Mouse (Mus musculus) yolk sac, embryonic 10.5 days (tissue): ENCODE data around the gene Ppp3ca.

ENCODE experiments used
- DNase-seq: peaks from one replicate; pipeline ENCODE4 v3.0.0-alpha.2; 2017; ENCODE audit warnings: low spot score

Ppp3ca gene

DNA sequence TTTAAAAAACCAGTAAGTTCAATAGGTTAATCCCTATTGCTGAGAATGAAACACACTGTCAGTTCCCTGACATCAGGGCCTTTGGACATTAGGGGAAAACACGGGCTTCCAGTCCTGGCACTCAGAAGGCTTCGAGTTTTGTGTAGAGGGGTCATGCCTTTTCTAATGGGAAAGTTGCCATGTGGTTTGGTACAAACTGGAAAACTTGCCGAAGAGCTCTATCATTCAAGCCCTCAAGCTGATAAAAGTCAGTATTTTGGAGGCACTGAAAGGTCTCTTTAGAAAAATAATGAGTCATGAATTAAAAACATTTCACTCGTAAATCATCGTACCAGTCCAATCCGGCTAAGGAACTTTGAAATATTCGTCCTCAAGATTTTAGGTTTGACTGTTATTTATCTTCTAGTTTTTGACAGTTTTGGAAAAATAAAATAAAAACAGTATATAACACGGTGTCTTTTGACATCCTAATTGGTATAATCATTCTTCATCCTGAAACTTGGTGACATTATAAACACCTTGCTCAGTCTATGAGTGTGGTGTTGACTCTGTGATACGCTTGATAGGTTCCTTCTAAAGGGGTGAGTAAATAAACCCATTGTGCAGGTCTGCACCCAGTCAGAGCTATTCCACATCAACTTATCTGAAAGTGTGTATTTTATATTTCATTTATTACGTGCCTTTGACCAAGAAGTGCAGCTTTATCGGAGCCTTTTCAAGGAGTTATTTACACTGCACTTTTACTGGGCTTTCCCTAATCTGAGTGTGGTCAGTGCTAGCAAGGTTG, 192.3 kb downstream of the Ppp3ca start:
- DNase-seq = no peak

DNA sequence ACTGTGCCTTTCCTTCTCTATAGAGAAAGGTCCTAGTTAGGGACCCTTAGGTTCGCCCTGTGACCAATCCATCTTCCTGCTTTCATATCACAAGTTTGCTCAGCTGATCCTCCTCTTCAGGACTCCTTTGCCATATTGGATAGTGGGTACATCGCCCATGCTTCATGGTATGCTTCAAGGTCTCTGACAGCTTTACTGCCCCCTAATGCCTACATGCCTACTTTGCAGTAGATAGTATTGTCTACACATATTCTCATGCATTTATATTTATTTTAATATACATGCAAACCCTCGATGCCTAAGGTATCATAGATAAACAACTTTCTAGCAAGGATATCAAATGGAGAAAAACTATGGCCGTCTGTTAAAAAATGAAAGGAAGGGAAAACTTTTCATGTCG, 193.2 kb downstream of the Ppp3ca start:
- no peak for DNase-seq

DNA sequence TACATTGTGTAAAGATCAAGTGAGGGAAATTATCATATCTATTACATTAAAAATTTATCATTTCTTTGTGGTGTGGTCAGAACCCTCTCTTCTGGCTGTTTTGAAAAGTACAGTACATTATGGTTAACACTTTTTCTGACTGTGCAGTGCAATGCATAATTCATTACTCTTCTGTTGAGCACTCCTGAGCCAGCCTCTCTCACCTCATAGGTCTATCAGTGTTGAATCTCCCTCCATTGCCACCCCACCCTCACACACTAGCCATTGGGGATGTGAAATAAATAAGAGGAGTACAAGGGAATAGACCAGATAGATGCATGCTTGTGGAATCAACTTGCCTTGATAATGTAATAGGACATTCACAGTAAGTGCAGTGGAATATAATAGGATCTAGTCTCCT, 194.4 kb downstream of the Ppp3ca start:
- DNase-seq = no peak

DNA sequence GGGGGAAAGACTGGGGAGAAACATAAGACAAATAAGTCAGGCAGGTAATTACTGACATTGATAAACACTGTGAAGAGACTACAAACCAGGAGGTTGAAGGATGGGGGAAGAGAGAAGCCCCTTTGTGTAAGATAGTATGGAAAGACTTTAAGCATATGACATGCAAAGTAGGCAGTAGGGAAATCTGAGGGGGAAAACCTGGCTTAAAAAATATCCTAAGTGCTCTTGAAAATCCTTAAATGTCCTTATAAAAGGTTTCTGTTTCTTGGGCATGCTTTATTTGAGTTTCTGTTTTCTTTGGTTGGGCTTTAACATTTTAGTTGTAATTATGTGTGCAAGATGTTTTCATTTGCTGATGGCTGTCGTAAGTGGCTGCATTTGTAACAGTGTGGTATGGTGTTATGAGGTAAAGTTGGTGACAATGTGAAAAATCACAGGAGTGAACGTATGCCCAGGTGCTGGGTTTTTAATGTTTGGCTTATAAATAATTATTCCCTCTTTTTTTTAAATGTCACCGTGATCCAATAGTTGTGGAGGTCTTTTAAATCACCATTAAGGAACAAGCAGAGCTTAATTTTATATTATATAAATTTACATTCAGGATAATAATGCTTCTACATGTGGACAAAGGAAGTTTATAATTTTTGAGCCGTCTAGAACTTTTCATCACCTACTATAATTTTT, 195.4 kb downstream of the Ppp3ca start:
- no peak for DNase-seq

DNA sequence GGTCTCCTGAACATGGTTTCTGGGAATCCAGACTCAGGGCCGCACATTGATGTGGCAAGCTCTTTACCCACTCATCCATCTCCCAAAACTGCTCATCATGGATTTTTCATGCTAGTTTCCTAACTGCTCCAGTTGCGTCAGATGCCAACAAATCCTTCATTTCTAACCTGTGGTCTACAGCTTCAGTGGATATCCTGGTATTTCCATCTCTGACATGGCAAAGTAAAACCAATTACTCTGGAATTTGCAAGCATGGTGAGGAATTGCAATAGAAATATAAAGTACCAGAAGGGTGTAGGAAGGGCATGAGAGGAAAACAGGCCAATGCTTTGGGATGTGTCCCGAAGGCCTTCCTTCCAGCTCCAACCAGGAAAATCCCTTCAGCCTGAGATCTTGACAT, 196.2 kb downstream of the Ppp3ca start:
- DNase-seq = no peak

DNA sequence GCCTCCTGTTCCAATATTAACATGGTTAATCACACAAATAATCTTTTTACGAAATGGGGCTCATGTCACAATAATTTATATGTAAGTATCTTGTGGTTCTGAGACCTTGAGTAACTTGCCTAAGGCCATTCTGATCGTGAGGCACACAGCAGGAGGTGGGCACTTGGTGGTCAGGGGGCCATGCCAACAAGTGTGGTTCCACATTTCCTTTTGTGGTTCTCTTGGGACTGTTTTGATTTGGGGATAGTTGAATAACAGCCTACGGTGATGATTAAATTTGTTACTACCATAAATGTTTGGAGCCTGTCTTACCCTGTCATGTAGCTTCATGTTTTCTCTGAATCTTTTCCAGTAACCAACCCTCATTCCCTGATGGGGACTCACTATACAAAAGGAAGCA, 196.6 kb downstream of the Ppp3ca start:
- no peak for DNase-seq

DNA sequence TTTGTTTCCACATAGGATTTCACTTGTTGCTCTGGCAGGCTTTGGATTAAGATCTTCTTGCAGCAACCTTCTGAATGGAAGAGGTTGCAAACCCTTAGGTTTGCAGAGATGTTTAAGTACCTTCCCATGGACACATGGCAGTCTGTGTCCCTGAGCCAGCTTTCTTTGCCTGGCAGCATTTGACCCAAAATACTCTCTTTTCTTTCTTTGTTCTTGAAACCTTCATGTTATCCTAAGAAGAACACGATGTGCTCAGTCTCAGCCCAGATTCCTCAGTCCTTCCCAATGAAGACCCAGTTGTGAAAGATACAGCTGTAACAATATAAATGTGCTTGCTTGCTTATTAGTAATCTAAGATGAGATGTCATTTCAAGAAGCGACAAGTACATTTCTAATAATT, 197.4 kb downstream of the Ppp3ca start:
- no peak for DNase-seq

DNA sequence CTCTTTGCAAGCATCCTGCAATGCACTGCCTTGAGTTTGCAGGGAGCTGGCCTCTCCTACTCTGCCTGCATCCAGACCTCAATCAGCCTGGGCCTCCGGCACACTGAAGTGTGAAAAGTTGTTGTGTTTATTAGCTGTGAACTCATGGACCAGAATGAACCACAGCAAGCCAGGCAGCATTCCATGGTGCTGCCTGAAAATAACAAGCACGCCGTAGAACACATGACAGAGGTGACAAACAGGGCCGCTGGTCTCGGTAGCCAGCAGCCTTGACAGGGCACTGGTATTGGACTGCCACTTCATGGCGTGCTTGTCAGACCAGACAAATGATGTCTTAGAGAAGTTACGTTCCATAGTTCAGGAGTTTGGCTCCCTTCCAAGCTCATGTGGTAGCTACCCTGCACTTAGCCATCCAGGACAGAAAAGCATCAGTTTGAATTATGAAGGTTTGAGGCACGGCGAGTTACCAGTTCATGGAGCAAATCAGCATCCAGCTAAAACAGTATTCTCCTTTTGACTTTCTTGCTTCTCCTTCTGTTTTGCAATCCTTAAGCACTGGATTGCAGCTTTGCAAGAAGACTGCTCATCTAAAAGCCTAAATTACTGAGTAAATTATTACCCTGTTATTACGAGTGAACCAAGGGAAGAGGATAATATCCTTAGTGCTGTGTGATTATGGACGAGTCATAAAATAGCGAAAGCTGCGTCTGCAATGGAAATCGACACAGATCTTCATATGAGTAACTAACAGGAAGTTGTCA, 202.0 kb downstream of the Ppp3ca start:
- peak; percentile 5 for DNase-seq

DNA sequence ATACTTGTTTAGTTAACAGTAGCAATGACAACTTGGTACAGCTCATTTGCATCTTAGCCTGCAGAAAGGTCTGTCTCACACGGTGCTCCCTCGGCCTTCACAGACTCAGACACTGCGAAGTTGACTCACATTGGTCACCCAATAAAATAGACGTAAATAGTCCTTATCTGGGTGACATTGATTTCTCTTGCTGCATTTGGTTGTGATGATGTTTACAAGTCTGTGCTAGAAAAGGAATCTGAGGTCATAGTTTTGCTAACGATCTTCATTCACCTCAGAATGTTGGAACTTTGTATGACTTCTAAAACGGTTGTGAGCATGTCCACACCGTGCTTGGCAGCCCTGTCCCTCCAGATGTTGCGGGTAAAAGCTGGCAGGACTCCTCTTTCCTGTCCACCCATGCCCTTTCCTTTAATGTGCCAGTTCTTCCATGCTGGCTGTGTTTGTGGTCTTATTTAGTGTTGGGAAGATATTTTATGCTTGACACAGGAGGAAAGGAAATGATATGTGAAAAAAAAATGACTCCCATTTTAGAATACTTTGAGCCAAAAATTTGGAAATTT, 202.7 kb downstream of the Ppp3ca start:
- DNase-seq = no peak

DNA sequence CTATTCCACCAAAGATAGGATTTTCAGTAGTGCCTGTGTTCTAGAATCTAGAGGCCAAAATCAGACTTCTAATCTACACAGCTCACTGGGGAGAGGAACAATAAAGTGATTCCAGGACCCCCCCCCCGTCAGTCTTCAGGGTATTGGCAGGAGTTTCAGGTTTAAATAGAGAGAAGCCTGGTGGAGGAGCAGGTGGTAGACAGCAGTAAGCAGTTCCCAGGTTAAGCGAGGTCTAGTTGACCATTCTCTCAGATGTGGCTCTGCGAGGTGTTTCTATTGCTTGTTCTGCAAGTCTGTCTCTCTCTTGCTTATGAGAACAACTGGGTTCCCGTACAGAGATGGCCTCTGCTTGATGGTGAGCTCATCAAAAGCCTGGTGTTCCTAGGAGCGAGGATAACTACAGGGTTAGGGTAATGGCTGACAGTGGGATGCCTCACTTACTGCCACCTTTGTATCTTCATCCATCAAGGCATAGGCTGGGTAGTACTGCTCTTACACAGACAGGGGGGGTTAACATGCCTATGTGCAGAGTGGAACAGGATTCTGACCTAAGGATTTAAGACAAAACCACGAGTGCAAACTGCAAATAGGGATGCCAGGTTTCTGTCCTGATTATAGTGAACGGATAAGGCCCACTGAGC, 204.0 kb downstream of the Ppp3ca start:
- no peak for DNase-seq

DNA sequence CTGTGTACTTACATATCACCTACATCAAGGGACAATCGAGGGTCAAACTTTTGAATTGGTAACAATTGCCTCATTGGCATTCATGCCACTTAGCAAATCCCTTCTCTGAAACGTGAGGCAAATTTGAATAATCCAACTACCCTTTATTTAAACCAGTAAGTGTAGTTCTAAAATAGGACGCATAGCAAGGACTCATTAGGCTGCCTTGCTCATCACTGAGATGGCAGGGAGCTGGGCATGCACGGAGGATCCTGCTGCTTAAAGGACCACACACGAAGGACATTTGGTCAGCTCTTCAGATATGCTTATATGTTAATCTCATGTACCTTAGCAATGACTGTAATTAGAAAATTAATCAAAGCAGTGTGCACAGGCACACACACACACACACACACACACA, 204.6 kb downstream of the Ppp3ca start:
- no peak for DNase-seq

DNA sequence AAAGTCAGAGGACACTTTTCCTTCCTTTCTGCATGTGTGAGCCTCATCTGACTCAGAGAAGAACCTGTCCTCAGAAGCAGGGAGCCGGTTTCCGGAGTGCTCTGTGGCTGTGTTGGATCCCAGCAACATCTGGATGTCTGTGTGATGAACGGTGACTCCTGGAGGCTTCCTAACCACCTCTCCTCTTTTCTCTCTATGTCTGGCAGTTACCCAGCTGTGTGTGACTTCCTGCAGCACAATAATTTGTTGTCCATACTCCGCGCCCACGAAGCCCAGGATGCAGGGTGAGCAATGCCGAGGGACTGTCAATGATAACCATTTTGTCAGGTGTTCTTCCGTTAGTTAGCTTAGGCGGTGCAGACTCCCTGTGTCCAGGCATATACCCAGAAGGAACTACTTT, 217.8 kb downstream of the Ppp3ca start:
- DNase-seq = no peak

DNA sequence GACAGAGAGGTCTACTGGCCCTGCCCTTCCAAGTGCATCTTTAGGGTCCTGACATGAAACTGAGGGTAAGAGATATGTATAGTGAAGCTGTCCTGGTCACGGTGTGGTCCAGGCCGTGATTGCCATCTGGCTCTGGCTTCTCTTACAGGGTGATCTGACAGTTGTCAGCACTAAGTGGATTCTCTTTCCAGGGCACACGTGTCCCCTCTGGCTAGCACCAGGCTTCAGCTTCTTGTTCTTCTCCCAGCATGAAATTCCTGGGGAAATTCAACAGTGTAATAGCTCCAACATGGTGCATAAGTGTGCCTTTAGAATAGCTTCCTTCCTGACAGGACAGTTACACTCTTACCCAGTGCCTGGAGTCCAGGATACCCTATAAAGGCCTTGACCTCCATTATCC, 222.2 kb downstream of the Ppp3ca start:
- no peak for DNase-seq

DNA sequence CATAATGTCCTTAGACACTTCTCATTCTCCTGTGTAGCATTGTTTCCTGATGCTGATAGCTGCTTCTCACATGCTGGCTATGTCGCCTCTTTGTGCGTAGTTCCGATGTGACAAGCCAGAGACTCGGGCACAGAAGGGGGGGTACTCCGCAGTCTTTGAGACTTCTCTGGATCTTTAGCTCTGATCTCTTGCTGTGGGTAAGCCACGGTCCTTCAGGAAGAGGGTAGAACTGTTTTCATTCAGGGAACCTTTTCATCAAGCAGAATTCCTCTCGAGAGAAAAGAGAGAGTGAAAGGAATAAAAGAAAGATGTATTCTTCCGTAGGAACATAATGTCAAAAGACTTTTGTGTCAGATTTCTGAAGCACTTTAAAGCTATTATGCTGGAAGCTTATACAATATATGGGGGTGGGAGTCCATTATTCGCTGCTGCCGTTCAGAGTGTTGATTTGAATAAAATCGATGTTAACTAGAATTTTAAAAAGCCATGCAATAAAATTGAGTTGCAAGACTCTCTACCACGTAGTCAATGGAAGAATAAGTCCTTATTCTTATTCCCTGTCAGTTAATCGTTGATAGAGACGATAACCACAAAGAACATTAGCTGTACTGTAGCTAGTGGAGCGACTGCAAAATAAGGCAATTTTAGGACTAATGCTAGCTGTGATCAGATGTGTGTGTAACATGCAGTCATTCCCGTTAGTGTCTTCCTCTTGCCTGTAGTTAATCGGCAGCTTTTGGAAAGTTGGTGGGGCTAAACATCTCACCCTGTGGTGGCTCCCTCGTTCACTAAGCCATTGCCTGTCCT, 223.9 kb downstream of the Ppp3ca start:
- DNase-seq = no peak

DNA sequence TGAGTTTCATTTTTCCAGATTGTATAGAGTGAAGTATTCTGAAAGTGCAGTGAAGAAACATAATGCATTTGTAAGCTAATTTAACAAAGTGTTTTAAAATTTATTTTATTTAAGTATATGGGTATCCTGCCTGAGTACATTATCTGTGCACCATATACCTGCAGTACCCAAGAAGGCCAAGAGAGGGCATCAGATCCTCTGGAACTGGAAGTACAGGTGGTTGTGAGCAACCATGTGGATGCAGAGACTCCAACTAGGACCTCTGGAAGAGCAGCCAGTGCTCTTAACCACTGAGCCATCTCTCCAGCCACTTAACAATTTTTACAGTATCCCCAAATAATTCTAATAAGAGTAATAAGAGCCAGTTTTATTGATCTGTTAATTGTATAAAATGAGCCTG, 225.6 kb downstream of the Ppp3ca start:
- DNase-seq = no peak

DNA sequence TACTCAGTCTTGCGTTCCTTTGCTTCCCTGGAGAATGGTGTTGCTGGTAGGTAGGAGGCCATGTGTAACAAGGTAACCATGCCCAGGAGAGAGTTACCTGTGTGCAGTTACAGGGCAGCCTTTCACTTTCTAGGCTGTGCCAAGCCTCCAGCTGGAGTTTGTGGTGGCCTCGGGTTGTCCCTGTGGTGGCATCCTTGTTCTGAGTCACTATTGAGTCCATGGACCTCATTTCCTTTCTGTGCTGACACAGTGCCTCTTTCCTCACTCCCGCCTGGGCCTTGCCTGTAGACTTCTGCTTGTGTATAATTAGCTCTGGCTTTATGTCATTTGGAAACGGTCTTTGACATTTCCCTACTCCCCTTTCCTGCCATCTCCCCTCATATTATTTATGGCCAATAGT, 226.4 kb downstream of the Ppp3ca start:
- no peak for DNase-seq

DNA sequence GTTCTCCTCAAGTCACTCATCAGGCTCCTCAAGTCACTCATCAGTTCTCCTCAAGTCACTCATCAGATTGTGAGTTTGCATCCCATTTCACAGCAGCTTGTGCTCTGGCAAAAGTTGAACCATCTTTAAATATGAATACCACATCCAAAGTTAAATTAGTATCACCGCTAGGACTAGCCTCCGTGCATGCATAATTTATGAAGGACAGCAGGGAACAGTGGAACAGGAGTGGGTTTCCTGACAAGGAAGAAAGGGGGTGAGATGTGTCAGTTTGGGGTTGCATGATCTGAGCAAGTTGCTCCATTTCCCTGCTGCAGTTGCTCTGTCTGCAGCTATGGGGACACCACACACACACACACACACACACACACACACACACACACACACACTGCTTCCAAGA, 229.8 kb downstream of the Ppp3ca start:
- no peak for DNase-seq

DNA sequence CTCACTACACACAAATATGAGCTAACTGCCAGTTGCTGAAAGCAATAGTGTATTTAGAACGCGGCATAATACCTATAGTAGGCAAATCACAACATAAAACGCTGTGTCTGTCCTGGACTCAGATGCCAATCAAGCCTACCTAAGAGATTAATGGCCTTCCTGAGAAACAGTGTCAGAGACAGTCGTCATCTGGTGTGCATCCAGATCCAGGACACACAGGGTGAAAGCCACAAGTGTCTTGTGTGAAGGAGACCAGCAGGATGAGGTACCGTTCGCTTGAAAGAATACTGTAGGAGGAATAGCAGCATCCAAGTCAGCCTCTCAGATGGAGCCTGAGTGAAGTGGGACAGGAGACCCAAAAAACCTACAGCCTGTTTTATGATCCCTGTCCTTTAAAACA, 231.1 kb downstream of the Ppp3ca start:
- DNase-seq = no peak

DNA sequence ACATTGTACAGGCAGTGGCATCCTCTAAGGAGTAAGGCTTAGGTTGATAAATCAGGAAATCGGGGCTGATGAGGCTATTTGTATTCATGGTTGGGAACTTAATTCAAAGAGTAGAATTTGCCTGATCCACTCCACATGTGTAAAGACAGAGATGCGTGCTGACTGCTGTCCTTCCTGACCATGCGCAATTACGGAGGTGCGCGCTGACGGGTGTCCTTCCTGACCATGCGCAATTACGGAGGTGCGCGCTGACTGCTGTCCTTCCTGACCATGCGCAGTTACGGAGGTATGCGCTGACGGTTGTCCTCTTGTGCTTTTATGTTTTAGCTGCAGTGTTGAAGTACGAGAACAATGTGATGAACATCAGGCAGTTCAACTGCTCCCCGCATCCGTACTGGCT, 232.9 kb downstream of the Ppp3ca start:
- no peak for DNase-seq

DNA sequence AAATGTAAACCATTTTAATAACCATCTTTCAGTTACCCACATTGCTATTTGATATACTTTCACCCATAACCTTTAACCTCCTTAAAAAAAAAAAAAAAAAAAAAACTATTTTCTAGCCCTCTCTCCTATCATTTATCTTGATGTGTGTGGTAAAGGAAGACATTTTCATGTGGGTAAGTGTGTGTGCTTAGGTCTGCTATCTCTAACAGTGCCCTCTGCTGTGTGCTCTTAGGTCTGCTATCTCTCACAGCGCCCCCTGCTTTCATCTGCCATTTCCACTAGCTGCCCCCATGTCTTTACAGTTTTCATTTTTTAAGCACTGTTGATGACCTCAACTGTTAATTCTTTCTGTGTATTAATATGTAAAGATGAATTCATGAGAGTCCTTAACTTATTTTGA, 235.7 kb downstream of the Ppp3ca start:
- DNase-seq = no peak

DNA sequence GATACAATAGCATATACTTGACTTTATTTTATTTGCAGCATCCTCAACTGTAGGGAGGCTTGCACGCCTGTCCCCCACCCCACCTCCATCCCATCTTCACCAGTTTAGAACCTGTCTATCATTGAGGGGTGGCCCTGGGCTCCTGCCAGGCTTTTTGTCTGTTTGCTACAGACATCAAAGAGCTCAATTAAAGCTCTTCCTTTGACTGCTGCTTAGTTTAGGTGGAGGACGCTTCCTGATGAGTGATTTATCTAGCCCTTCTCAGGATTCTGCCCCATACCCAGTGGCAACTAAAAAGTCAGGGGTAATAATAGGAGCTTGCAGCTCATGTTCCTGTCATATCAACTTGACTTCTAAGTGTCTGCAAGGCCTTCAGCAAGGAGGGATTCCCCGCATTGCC, 239.6 kb downstream of the Ppp3ca start:
- no peak for DNase-seq

DNA sequence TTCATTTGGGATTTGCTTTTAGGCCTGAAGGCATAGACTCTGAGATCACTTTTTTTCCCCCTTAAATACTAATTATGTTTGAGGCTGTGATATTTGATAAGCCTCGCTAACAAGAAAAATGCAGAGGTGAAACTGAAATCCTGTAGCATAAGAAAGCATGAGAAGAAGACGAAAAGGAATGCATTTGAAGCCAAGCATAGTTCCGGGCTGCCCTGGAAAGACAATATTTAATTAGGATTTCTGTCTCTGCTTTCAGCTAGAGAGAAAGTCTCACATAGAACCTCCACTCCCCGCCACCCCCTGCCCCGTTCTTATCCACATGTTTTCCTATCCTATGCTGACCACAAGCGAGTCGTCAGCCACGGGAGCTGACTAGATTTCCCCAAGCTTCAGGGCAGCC, 241.4 kb downstream of the Ppp3ca start:
- no peak for DNase-seq
